Mouse (Mus musculus) ES-Bruce4 (cell line): ENCODE measurements around the gene Tmem239.

Experiments used
- CTCF ChIP-seq: IDR thresholded peaks from one replicate; pipeline ENCODE4 v1.8.1; 2011; ENCODE audit warnings: low read depth, low read length
- EP300 ChIP-seq: IDR thresholded peaks from 2 replicates; pipeline ENCODE4 v1.6.1; 2011; ENCODE audit warnings: low read depth, low read length; ENCODE audit not compliant: insufficient read depth
- POLR2A ChIP-seq: IDR thresholded peaks from one replicate; pipeline ENCODE4 v1.8.1; 2011; ENCODE audit warnings: low read length; ENCODE audit not compliant: insufficient read depth

- TF ChIP-seq CTCF (no peak), POLR2A (no peak), EP300 (no peak)
These were observed 25.9 kb downstream of the Tmem239 start for GRCm38 (mm10) chr2:130432157-130432556.
